Mouse (Mus musculus): ENCODE results near the gene Dcpp2.
"Not testable (repeated sequence)": the region's sequence is repeated elsewhere in the genome, so short reads cannot be mapped to it uniquely, and the experiment has no call there.

Gene Dcpp2

GRCm38 (mm10) chr17:23880576-23880975 is at the start of gene Dcpp2, which contains the start of gene Dcpp1:
Gene Dcpp2 (plus strand): TSS chr17:23880880.
Gene Dcpp1 (plus strand): TSS chr17:23880876.
- DNase-seq (ENCODE audit: low spot score) = not testable (repeated sequence)

- DNase-seq (ENCODE audit: low spot score) = no peak
Measured at GRCm38 (mm10) chr17:23831201-23831600, 49.5 kb upstream of the Dcpp2 start.

- no peak for DNase-seq (ENCODE audit: low spot score)
Measured at GRCm38 (mm10) chr17:23836006-23836575, 44.6 kb upstream of the Dcpp2 start, which contains the start of gene Prss33. Gene Prss33 (minus strand): TSS chr17:23836056.

- DNase-seq (ENCODE audit: low spot score) = peak; percentile 56
Measured at GRCm38 (mm10) chr17:23841145-23841544, 39.5 kb upstream of the Dcpp2 start.

- no peak for DNase-seq (ENCODE audit: low spot score)
Measured at GRCm38 (mm10) chr17:23843141-23843811, 37.4 kb upstream of the Dcpp2 start.

GRCm38 (mm10) chr17:23843812-23844273 is 36.8 kb upstream of the Dcpp2 start, which contains the start of the genes Prss32 and Prss41:
Gene Prss32 (plus strand): TSS chr17:23843855.
Gene Prss41 (minus strand): TSS chr17:23844172.
- DNase-seq (ENCODE audit: low spot score) = peak; percentile 73

- DNase-seq (ENCODE audit: low spot score) = no peak
Measured at GRCm38 (mm10) chr17:23850028-23850427, 30.7 kb upstream of the Dcpp2 start.

- DNase-seq (ENCODE audit: low spot score) = peak; percentile 51
Measured at GRCm38 (mm10) chr17:23850853-23851749, 29.6 kb upstream of the Dcpp2 start.

- peak; percentile 37 for DNase-seq (ENCODE audit: low spot score)
Measured at GRCm38 (mm10) chr17:23853292-23853691, 27.4 kb upstream of the Dcpp2 start.

GRCm38 (mm10) chr17:23854229-23854765 is 26.4 kb upstream of the Dcpp2 start:
- no peak for DNase-seq (ENCODE audit: low spot score)

GRCm38 (mm10) chr17:23857193-23857592 is 23.5 kb upstream of the Dcpp2 start:
- DNase-seq (ENCODE audit: low spot score) = no peak

- DNase-seq (ENCODE audit: low spot score) = no peak
Measured at GRCm38 (mm10) chr17:23857913-23858312, 22.8 kb upstream of the Dcpp2 start.

GRCm38 (mm10) chr17:23862926-23863325 is 17.8 kb upstream of the Dcpp2 start:
- no peak for DNase-seq (ENCODE audit: low spot score)

GRCm38 (mm10) chr17:23867756-23868155 is 12.9 kb upstream of the Dcpp2 start, which contains the start of gene Prss21:
Gene Prss21 (plus strand): TSS chr17:23868056.
- DNase-seq (ENCODE audit: low spot score) = no peak

- no peak for DNase-seq (ENCODE audit: low spot score)
Measured at GRCm38 (mm10) chr17:23868513-23868912, 12.2 kb upstream of the Dcpp2 start.

- DNase-seq (ENCODE audit: low spot score) = no peak
Measured at GRCm38 (mm10) chr17:23873884-23874856, 6.5 kb upstream of the Dcpp2 start.

- no peak for DNase-seq (ENCODE audit: low spot score)
Measured at GRCm38 (mm10) chr17:23876741-23877140, 3.9 kb upstream of the Dcpp2 start.

- DNase-seq (ENCODE audit: low spot score) = no peak
Measured at GRCm38 (mm10) chr17:23877166-23877565, 3.5 kb upstream of the Dcpp2 start.

- not testable (repeated sequence) for DNase-seq (ENCODE audit: low spot score)
Measured at GRCm38 (mm10) chr17:23917158-23917557, 36.5 kb downstream of the Dcpp2 start, which contains the start of gene Dcpp3. Gene Dcpp3 (plus strand): TSS chr17:23917458.

- DNase-seq (ENCODE audit: low spot score) = peak; percentile 84
Measured at GRCm38 (mm10) chr17:23924531-23925007, 43.9 kb downstream of the Dcpp2 start.

All from T-cell, adult 2 months (primary cell).